Mouse (Mus musculus) small intestine, adult 2 months (tissue): ENCODE measurements around the gene Canx.

Experiments
- CTCF ChIP-seq: fragments of 200-500 bp; IDR thresholded peaks from 2 replicates; pipeline ENCODE4 v1.5.1; 2012; ENCODE audit warnings: low read depth, mild to moderate bottlenecking, control low read depth, inconsistent platforms, low read length, moderate library complexity, mixed read lengths; ENCODE audit not compliant: insufficient replicate concordance, insufficient read length; ENCODE audit errors: extremely low read depth
- POLR2A ChIP-seq: fragments of 200-500 bp; IDR thresholded peaks from 2 replicates; pipeline ENCODE4 v1.6.1; 2012; ENCODE audit warnings: low read depth, mild to moderate bottlenecking, control low read depth, inconsistent platforms, low read length, moderate library complexity

DNA sequence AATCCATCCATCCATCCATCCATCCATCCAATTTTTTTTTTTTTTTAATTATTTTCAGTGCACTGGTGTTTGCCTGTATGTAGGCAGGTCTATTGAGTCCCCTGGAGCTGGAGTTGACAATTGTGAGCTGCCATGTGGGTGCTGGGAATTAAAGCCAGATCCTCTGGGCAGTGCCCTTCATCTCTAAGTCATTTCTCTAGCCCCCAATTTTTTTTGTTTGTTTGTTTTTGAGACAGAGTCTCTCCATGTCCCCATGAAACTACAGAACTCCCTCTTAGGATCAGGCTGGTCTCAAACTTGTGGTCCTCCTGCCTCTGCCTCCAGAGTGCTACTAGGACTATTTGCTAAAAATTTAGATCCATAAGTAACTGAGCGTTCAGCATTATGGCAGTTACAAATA, 46.4 kb upstream of the Canx start:
- TF ChIP-seq CTCF (no peak), POLR2A (no peak)
